Mouse (Mus musculus): Measurements from ENCODE around the gene Cdk12. TPM values are rescaled to one million over a fixed set of nuclear protein-coding genes. Genes with fewer than 3 reads are reported as not detected.

Gene Cdk12
- polyA plus RNA-seq, 1 experiment from 2014 or later = 12.2 TPM

DNA sequence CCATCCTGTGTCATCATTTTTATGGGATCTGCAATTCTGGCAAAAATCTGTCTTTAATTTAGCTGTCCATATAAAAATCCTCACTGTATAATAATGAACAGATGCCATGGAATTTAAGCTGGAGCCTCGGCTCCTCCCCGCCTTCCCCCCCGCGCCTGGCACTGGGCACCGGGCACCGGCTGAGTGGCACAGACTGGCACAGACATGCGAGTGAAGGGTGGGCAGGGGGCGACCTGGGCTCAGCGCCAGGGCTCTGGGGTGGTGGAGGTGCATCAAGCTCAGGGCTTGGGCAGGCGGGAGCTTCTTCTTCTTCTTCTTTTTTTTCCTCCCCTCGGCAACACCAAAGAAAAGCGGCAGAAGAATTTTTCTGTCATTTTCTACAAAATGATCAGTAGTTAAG is 117.5 kb downstream of the Cdk12 start:
- 9% methylated on average over 12 of the region's 12 CpGs for WGBS
- Histone ChIP-seq H3K4me2 (ENCODE audit: low read depth, low read length) (no peak overlapping the region), H3K27me3 (ENCODE audit: control insufficient read depth, insufficient read depth, low read length) (peaks cover 90% of the 10 kb centered on the region), H3K27ac (replicated peaks; ENCODE audit: low read depth, low read length) (no peak overlapping the region), H3K9me3 (replicated peaks; ENCODE audit: control insufficient read depth, low read length) (no peaks in the 10 kb centered on the region), H3K9ac (replicated peaks; ENCODE audit: low read length) (no peak overlapping the region), H3K36me3 (replicated peaks; ENCODE audit: control insufficient read depth, insufficient read depth, low read depth, low read length) (no peaks in the 10 kb centered on the region), H3K4me1 (ENCODE audit: control insufficient read depth, insufficient read depth, low read length) (no peaks in the 10 kb centered on the region), H3K4me3 (ENCODE audit: low read depth, low read length) (no peak overlapping the region)
- ATAC-seq (replicated peaks; ENCODE audit: insufficient number of reproducible peaks, low FRiP score, low TSS enrichment, low read depth) = no peak
- DNase-seq (ENCODE audit: low spot score) = no peak

DNA sequence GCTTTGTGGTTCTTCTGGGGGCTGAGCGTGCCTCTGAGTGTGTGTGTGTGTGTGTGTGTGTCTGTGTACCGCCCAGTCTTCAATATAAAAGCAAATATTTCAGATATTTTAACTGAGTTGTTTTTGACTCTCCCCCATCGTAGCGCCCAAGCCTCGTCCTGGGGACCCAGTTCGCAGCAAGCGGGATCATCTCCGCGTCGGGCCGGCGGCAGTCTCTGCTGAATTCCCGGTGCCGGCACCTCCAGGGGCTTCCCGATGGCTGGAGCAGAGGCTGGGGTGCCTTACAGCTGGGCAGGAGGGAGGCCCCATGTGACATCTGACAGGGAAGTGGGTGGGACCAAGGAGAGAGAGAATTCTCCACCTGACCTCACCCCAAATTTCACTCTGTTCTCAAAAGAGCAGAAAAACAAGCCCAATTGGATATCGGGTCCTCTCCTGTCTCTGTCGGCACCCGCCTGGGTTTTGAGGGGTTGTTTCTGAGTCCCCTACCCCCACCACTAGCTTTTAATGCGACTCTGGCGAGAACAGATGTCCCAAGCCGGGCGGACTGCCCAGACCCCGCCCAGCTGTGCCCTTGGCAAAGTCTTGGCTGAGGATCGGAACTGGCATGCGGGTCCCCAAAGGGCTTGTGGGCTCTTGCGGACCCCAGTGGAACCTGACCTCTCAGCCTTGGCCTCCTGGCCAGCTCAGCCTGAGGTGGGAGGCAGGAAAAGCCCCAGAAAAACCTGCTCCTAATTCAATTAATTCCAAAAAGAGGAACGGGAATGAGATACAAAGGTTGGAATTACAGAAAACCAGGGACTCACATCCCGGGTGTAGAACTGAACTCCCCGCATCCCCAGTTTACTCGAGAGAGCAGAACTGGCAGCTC is 118.2 kb downstream of the Cdk12 start:
- Histone ChIP-seq H3K36me3 (replicated peaks; ENCODE audit: control insufficient read depth, insufficient read depth, low read depth, low read length) (no peaks in the 10 kb centered on the region), H3K27ac (replicated peaks; ENCODE audit: low read depth, low read length) (no peak overlapping the region), H3K4me3 (ENCODE audit: low read depth, low read length) (no peak overlapping the region), H3K27me3 (ENCODE audit: control insufficient read depth, insufficient read depth, low read length) (peaks cover 96% of the 10 kb centered on the region), H3K4me2 (ENCODE audit: low read depth, low read length) (no peak overlapping the region), H3K4me1 (ENCODE audit: control insufficient read depth, insufficient read depth, low read length) (no peaks in the 10 kb centered on the region), H3K9ac (replicated peaks; ENCODE audit: low read length) (no peak overlapping the region), H3K9me3 (replicated peaks; ENCODE audit: control insufficient read depth, low read length) (no peaks in the 10 kb centered on the region)
- ATAC-seq (replicated peaks; ENCODE audit: insufficient number of reproducible peaks, low FRiP score, low TSS enrichment, low read depth) = no peak
- WGBS = 2% methylated on average over 30 of the region's 30 CpGs
- no peak for DNase-seq (ENCODE audit: low spot score)

- no peaks in the 10 kb centered on the region for H3K9me3 ChIP-seq (replicated peaks; ENCODE audit: control insufficient read depth, low read length)
- H3K4me2 ChIP-seq (ENCODE audit: low read depth, low read length) = no peak overlapping the region
- no peak overlapping the region for H3K4me3 ChIP-seq (ENCODE audit: low read depth, low read length)
- 3% methylated on average over 5 of the region's 5 CpGs for WGBS
- peaks cover 94% of the 10 kb centered on the region for H3K27me3 ChIP-seq (ENCODE audit: control insufficient read depth, insufficient read depth, low read length)
- no peak overlapping the region for H3K9ac ChIP-seq (replicated peaks; ENCODE audit: low read length)
- no peak for DNase-seq (ENCODE audit: low spot score)
- no peak for ATAC-seq (replicated peaks; ENCODE audit: insufficient number of reproducible peaks, low FRiP score, low TSS enrichment, low read depth)
- no peaks in the 10 kb centered on the region for H3K4me1 ChIP-seq (ENCODE audit: control insufficient read depth, insufficient read depth, low read length)
- H3K27ac ChIP-seq (replicated peaks; ENCODE audit: low read depth, low read length) = no peak overlapping the region
- H3K36me3 ChIP-seq (replicated peaks; ENCODE audit: control insufficient read depth, insufficient read depth, low read depth, low read length) = no peaks in the 10 kb centered on the region
Observed at GRCm38 (mm10) chr11:98321677-98322003, 118.8 kb downstream of the Cdk12 start.

DNA sequence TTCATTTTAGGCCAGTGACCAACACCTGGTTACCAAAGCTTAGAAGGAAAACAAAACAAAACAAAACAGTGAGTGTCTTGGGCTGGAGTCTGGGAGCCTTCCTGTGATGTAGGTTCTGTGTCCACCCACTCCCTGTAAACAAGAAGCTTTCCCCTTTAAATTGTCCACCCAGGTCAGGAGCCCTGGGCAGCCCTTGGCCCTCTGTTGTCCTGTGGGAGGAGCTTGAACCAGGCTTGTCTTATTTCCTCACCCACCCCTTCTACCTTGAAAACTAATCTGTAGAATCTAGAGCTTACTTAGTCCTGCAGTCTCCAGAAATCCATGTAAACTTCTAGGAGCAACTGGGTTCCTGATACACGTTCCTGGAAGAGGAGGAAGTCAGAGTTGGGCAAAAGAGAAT is 119.3 kb downstream of the Cdk12 start:
- Histone ChIP-seq H3K36me3 (replicated peaks; ENCODE audit: control insufficient read depth, insufficient read depth, low read depth, low read length) (no peaks in the 10 kb centered on the region), H3K4me2 (ENCODE audit: low read depth, low read length) (no peak overlapping the region), H3K9me3 (replicated peaks; ENCODE audit: control insufficient read depth, low read length) (no peaks in the 10 kb centered on the region), H3K27me3 (ENCODE audit: control insufficient read depth, insufficient read depth, low read length) (peaks cover 94% of the 10 kb centered on the region), H3K27ac (replicated peaks; ENCODE audit: low read depth, low read length) (no peak overlapping the region), H3K4me1 (ENCODE audit: control insufficient read depth, insufficient read depth, low read length) (no peaks in the 10 kb centered on the region), H3K9ac (replicated peaks; ENCODE audit: low read length) (no peak overlapping the region), H3K4me3 (ENCODE audit: low read depth, low read length) (no peak overlapping the region)
- ATAC-seq (replicated peaks; ENCODE audit: insufficient number of reproducible peaks, low FRiP score, low TSS enrichment, low read depth) = no peak
- DNase-seq (ENCODE audit: low spot score) = no peak
- WGBS = 5% methylated on average over 1 of the region's 1 CpGs

DNA sequence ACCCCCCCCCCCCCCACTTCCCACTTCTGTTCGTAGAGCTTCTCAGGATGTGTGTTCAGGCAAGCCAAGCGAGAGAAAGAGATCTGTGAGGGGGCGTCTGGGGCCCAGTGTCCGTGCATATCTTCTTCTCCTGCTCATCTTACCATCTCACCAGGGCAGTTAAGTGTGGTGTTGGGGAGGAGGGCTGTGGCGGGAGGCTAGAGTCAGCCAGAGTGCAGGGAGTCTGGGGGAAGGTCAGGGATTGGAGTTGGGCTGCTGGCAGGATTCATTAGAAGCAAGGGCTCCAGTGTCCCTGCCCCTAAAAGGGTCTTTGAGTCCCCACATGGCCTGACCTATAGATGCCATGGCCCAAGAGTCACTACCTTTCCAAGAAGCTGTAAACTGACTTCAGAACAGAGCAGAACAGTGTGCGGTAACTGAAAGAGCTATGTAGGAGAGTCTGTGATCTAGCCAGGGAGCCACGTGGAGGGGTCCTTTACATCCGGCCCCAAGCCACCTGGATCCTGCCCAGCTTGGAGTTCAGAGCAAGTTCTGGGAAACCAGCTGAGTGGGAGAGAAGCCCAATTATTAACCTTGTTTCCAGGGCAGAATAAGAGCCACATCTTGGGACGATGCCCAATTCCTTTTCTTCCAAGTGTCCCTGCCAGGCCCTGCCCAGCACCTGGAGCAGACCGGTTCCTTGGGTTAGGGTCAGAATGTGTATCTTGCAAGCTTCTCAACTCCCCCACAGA is 120.4 kb downstream of the Cdk12 start:
- H3K4me3 ChIP-seq (ENCODE audit: low read depth, low read length) = no peak overlapping the region
- H3K27ac ChIP-seq (replicated peaks; ENCODE audit: low read depth, low read length) = no peak overlapping the region
- H3K4me1 ChIP-seq (ENCODE audit: control insufficient read depth, insufficient read depth, low read length) = peaks cover 9% of the 10 kb centered on the region; the same call in 1 of the 2 replicates
- peaks cover 94% of the 10 kb centered on the region for H3K27me3 ChIP-seq (ENCODE audit: control insufficient read depth, insufficient read depth, low read length)
- H3K9me3 ChIP-seq (replicated peaks; ENCODE audit: control insufficient read depth, low read length) = no peaks in the 10 kb centered on the region
- no peak overlapping the region for H3K4me2 ChIP-seq (ENCODE audit: low read depth, low read length)
- 5% methylated on average over 9 of the region's 10 CpGs for WGBS
- H3K9ac ChIP-seq (replicated peaks; ENCODE audit: low read length) = no peak overlapping the region
- H3K36me3 ChIP-seq (replicated peaks; ENCODE audit: control insufficient read depth, insufficient read depth, low read depth, low read length) = no peaks in the 10 kb centered on the region
- DNase-seq (ENCODE audit: low spot score) (no peak), ATAC-seq (replicated peaks; ENCODE audit: insufficient number of reproducible peaks, low FRiP score, low TSS enrichment, low read depth) (no peak)

DNA sequence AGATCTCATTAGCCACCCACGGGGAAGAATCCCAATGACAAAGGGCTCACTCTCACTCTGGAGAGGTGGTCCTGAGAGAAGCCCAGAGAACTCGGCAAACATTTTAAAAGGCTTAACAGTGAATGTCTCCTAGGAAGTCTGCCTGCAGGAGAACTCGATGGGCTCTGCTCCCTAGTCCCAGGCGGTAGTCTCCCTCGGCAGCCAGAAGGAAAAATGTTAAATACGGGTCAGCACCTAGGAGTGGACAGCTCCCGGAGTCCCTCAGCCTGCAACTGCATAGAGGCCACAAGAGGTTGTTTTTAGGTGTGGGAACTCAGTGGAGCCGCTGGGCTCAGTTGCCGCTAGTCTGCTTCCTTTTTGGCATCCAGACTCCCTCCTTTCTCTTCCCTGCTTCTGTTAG is 121.1 kb downstream of the Cdk12 start:
- WGBS = under 1% methylated on average over 9 of the region's 9 CpGs
- peaks cover 10% of the 10 kb centered on the region; the same call in 1 of the 2 replicates for H3K4me1 ChIP-seq (ENCODE audit: control insufficient read depth, insufficient read depth, low read length)

GRCm38 (mm10) chr11:98325191-98325820 is 122.4 kb downstream of the Cdk12 start:
- DNase-seq (ENCODE audit: low spot score) = no peak
- peaks cover 97% of the 10 kb centered on the region for H3K27me3 ChIP-seq (ENCODE audit: control insufficient read depth, insufficient read depth, low read length)
- H3K9me3 ChIP-seq (replicated peaks; ENCODE audit: control insufficient read depth, low read length) = no peaks in the 10 kb centered on the region
- peaks cover 10% of the 10 kb centered on the region; the same call in 1 of the 2 replicates for H3K4me1 ChIP-seq (ENCODE audit: control insufficient read depth, insufficient read depth, low read length)
- 4% methylated on average over 14 of the region's 14 CpGs for WGBS
- no peaks in the 10 kb centered on the region for H3K36me3 ChIP-seq (replicated peaks; ENCODE audit: control insufficient read depth, insufficient read depth, low read depth, low read length)
- no peak overlapping the region for H3K9ac ChIP-seq (replicated peaks; ENCODE audit: low read length)
- ATAC-seq (replicated peaks; ENCODE audit: insufficient number of reproducible peaks, low FRiP score, low TSS enrichment, low read depth) = no peak
- H3K27ac ChIP-seq (replicated peaks; ENCODE audit: low read depth, low read length) = no peak overlapping the region
- H3K4me3 ChIP-seq (ENCODE audit: low read depth, low read length) = no peak overlapping the region
- H3K4me2 ChIP-seq (ENCODE audit: low read depth, low read length) = no peak overlapping the region

More for the DNA sequence above, 121.1 kb downstream of the Cdk12 start:
- Histone ChIP-seq H3K9ac (replicated peaks; ENCODE audit: low read length) (no peak overlapping the region), H3K27me3 (ENCODE audit: control insufficient read depth, insufficient read depth, low read length) (peaks cover 94% of the 10 kb centered on the region), H3K4me2 (ENCODE audit: low read depth, low read length) (no peak overlapping the region), H3K36me3 (replicated peaks; ENCODE audit: control insufficient read depth, insufficient read depth, low read depth, low read length) (no peaks in the 10 kb centered on the region), H3K27ac (replicated peaks; ENCODE audit: low read depth, low read length) (no peak overlapping the region), H3K9me3 (replicated peaks; ENCODE audit: control insufficient read depth, low read length) (no peaks in the 10 kb centered on the region), H3K4me3 (ENCODE audit: low read depth, low read length) (no peak overlapping the region)
- no peak for ATAC-seq (replicated peaks; ENCODE audit: insufficient number of reproducible peaks, low FRiP score, low TSS enrichment, low read depth)
- peak; percentile 69 for DNase-seq (ENCODE audit: low spot score)

GRCm38 (mm10) chr11:98325821-98326218 is 123.0 kb downstream of the Cdk12 start:
- ATAC-seq (replicated peaks; ENCODE audit: insufficient number of reproducible peaks, low FRiP score, low TSS enrichment, low read depth) (no peak), DNase-seq (ENCODE audit: low spot score) (no peak)
- Histone ChIP-seq H3K9me3 (replicated peaks; ENCODE audit: control insufficient read depth, low read length) (no peaks in the 10 kb centered on the region), H3K4me2 (ENCODE audit: low read depth, low read length) (no peak overlapping the region), H3K4me3 (ENCODE audit: low read depth, low read length) (no peak overlapping the region), H3K27me3 (ENCODE audit: control insufficient read depth, insufficient read depth, low read length) (peaks cover 97% of the 10 kb centered on the region), H3K36me3 (replicated peaks; ENCODE audit: control insufficient read depth, insufficient read depth, low read depth, low read length) (no peaks in the 10 kb centered on the region), H3K9ac (replicated peaks; ENCODE audit: low read length) (no peak overlapping the region), H3K4me1 (ENCODE audit: control insufficient read depth, insufficient read depth, low read length) (peaks cover 10% of the 10 kb centered on the region; the same call in 1 of the 2 replicates), H3K27ac (replicated peaks; ENCODE audit: low read depth, low read length) (no peak overlapping the region)
- under 1% methylated on average over 22 of the region's 22 CpGs for WGBS

Data from embryonic facial prominence, embryonic 11.5 days (tissue).